Comparison of ENCODE assay signal across 19 mouse cellular contexts in the genomic region with DNA sequence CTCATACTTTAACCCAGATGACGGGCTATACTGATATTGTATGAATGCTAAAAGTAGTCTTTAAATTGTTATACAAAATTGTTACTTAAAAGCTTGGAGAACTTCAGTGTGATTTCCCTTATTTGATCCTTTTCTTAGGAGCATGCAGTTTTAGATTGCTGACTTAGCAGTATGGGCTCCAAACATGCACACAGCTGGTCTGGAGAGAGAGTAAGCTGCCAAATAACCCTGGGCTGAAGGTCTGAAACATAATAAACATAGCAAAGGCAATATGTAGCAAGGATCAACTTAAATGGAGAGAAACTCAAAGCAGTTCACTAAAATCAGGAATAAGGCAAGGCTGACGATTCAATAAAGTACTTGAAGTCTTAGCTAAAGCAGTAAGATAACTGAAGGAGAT. TPM values are rescaled to one million over a fixed set of nuclear protein-coding genes. Genes with fewer than 3 reads are reported as not detected.
"Had no signal": no experiment of that assay in that cellular context is flagged by ENCODE, and none has a peak within 500 bp of the region (broad histone marks: within the 10 kb centered on the region; RNA-seq: fewer than 3 reads in every experiment).

No protein-coding gene starts in this region.

- H3K36me3 ChIP-seq: intestine, embryonic 15.5 days; limb, embryonic 13.5 days; liver, embryonic 13.5 days; midbrain, embryonic 12.5 days; midbrain, embryonic 15.5 days; neural tube, embryonic 12.5 days; neural tube, embryonic 15.5 days; stomach, embryonic 15.5 days had no signal

- DNase-seq: kidney, adult 18-20 months; kidney, postnatal 14 days; kidney, postnatal 4 days; left cerebral cortex, postnatal 4 days; liver, embryonic 13.5 days; lung, adult 2 months; right cerebral cortex, adult 18-20 months; right cerebral cortex, postnatal 14 days; right cerebral cortex, postnatal 4 days; spleen, adult 18-20 months; thymus, postnatal 25 days had no signal

- H3K27ac ChIP-seq: intestine, embryonic 15.5 days; limb, embryonic 13.5 days; liver, embryonic 13.5 days; macrophage; midbrain, embryonic 12.5 days; midbrain, embryonic 15.5 days; neural tube, embryonic 12.5 days; neural tube, embryonic 15.5 days; stomach, embryonic 15.5 days had no signal

- H3K9me3 ChIP-seq: intestine, embryonic 15.5 days; liver, embryonic 13.5 days; midbrain, embryonic 12.5 days; midbrain, embryonic 15.5 days; neural tube, embryonic 12.5 days; neural tube, embryonic 15.5 days; stomach, embryonic 15.5 days had no signal

- H3K4me1 ChIP-seq: intestine, embryonic 15.5 days; limb, embryonic 13.5 days; liver, embryonic 13.5 days; midbrain, embryonic 12.5 days; midbrain, embryonic 15.5 days; neural tube, embryonic 12.5 days; neural tube, embryonic 15.5 days; stomach, embryonic 15.5 days had no signal

- H3K27me3 ChIP-seq: intestine, embryonic 15.5 days; limb, embryonic 13.5 days; liver, embryonic 13.5 days; midbrain, embryonic 12.5 days; midbrain, embryonic 15.5 days; neural tube, embryonic 12.5 days; neural tube, embryonic 15.5 days; stomach, embryonic 15.5 days had no signal

- H3K9ac ChIP-seq: intestine, embryonic 15.5 days; limb, embryonic 13.5 days; liver, embryonic 13.5 days; midbrain, embryonic 12.5 days; midbrain, embryonic 15.5 days; neural tube, embryonic 12.5 days; neural tube, embryonic 15.5 days; stomach, embryonic 15.5 days had no signal

- H3K4me3 ChIP-seq: intestine, embryonic 15.5 days; limb, embryonic 13.5 days; liver, embryonic 13.5 days; midbrain, embryonic 12.5 days; midbrain, embryonic 15.5 days; neural tube, embryonic 12.5 days; neural tube, embryonic 15.5 days; stomach, embryonic 15.5 days had no signal

- H3K4me2 ChIP-seq: intestine, embryonic 15.5 days; limb, embryonic 13.5 days; liver, embryonic 13.5 days; midbrain, embryonic 12.5 days; midbrain, embryonic 15.5 days; neural tube, embryonic 12.5 days; neural tube, embryonic 15.5 days; stomach, embryonic 15.5 days had no signal

- ATAC-seq: intestine, embryonic 15.5 days; midbrain, embryonic 15.5 days had no signal

RNA-seq across cellular contexts. Expression of a gene that starts 35.4 kb away (rescaled TPM):
- polyA plus RNA-seq: macrophage had no signal
